Comparison of ENCODE assay signal across 27 mouse cellular contexts in the genomic region with DNA sequence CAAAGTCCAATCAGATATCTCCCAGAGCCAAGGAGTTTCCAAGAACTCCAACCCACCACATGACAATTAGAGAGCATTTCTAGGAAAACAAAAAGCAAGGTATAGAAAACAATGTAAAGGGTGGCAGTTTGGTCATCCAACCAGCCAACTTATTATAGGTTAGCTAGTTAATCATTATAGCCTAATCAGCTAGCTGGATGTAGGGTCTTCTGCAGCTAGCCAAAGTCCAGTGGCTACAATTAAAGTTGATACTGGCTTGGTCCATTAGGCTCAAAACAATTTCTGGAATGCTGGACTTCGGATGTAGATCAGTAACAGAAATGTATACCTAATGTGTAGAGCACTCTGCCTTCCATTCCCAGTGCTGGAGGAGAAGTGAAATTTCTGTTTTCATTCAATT. TPM values are rescaled to one million over a fixed set of nuclear protein-coding genes. Genes with fewer than 3 reads are reported as not detected.
"Had no signal": no experiment of that assay in that cellular context is flagged by ENCODE, and none has a peak within 500 bp of the region (broad histone marks: within the 10 kb centered on the region; RNA-seq: fewer than 3 reads in every experiment).

No protein-coding gene starts in this region.

- H3K4me3 ChIP-seq: forebrain, embryonic 15.5 days; heart, embryonic 10.5 days; heart, embryonic 12.5 days; hindbrain, embryonic 10.5 days; hindbrain, embryonic 12.5 days; left cerebral cortex, adult 2 months; limb, embryonic 13.5 days; limb, embryonic 15.5 days; liver, embryonic 13.5 days; liver, embryonic 15.5 days had no signal

- H3K36me3 ChIP-seq: forebrain, embryonic 15.5 days; heart, embryonic 10.5 days; heart, embryonic 12.5 days; hindbrain, embryonic 10.5 days; hindbrain, embryonic 12.5 days; limb, embryonic 13.5 days; limb, embryonic 15.5 days; liver, embryonic 13.5 days; liver, embryonic 15.5 days had no signal

- H3K27me3 ChIP-seq: forebrain, embryonic 15.5 days; heart, embryonic 12.5 days; hindbrain, embryonic 12.5 days; limb, embryonic 13.5 days; limb, embryonic 15.5 days; liver, embryonic 13.5 days; liver, embryonic 15.5 days had no signal

- H3K4me2 ChIP-seq: forebrain, embryonic 15.5 days; heart, embryonic 12.5 days; hindbrain, embryonic 12.5 days; hindbrain, embryonic 14.5 days; limb, embryonic 13.5 days; limb, embryonic 15.5 days; liver, embryonic 13.5 days; liver, embryonic 15.5 days had no signal

- H3K27ac ChIP-seq: forebrain, embryonic 15.5 days; heart, embryonic 10.5 days; hindbrain, embryonic 10.5 days; hindbrain, embryonic 12.5 days; hindbrain, embryonic 14.5 days; kidney, postnatal 0 days; left cerebral cortex, adult 2 months; limb, embryonic 13.5 days; limb, embryonic 15.5 days; liver, embryonic 13.5 days; liver, embryonic 15.5 days had no signal

- H3K9ac ChIP-seq: forebrain, embryonic 15.5 days; forebrain, postnatal 0 days; heart, embryonic 12.5 days; hindbrain, embryonic 12.5 days; hindbrain, embryonic 14.5 days; limb, embryonic 13.5 days; limb, embryonic 15.5 days; liver, embryonic 13.5 days; liver, embryonic 15.5 days; liver, postnatal 0 days had no signal

- ATAC-seq: forebrain, embryonic 15.5 days; forebrain, postnatal 0 days; hindbrain, embryonic 16.5 days; inflammation-experienced regulatory T-cells, adult 6 months; liver, postnatal 0 days had no signal

- H3K9me3 ChIP-seq: forebrain, embryonic 15.5 days; heart, embryonic 10.5 days; heart, embryonic 12.5 days; hindbrain, embryonic 10.5 days; hindbrain, embryonic 12.5 days; limb, embryonic 13.5 days; limb, embryonic 15.5 days; liver, embryonic 13.5 days; liver, embryonic 15.5 days had no signal

- DNase-seq: forebrain, postnatal 0 days; gastrocnemius, postnatal 14 days; gastrocnemius, postnatal 36 days; heart, postnatal 10 days; heart, postnatal 4 days; kidney, adult 11 months; kidney, adult 8-10 months; kidney, postnatal 25 days; layer of hippocampus, adult 9-11 months; layer of hippocampus, postnatal 36 days; liver, embryonic 13.5 days; liver, postnatal 0 days had no signal

- H3K4me1 ChIP-seq: forebrain, embryonic 15.5 days; heart, embryonic 10.5 days; heart, embryonic 12.5 days; hindbrain, embryonic 10.5 days; hindbrain, embryonic 12.5 days; limb, embryonic 13.5 days; limb, embryonic 15.5 days; liver, embryonic 13.5 days; liver, embryonic 15.5 days had no signal

RNA-seq across cellular contexts. Expression of gene Slc25a43, which starts 7.1 kb away (rescaled TPM):
- total RNA-seq: gastrocnemius, adult 18-20 months; heart, postnatal 25 days had no signal
